Mouse (Mus musculus): ENCODE data around the gene Proser2. TPM values are rescaled to one million over a fixed set of nuclear protein-coding genes. Genes with fewer than 3 reads are reported as not detected.

Gene Proser2
- polyA plus RNA-seq, 1 experiment from 2014 or later = 5.8 TPM

DNA sequence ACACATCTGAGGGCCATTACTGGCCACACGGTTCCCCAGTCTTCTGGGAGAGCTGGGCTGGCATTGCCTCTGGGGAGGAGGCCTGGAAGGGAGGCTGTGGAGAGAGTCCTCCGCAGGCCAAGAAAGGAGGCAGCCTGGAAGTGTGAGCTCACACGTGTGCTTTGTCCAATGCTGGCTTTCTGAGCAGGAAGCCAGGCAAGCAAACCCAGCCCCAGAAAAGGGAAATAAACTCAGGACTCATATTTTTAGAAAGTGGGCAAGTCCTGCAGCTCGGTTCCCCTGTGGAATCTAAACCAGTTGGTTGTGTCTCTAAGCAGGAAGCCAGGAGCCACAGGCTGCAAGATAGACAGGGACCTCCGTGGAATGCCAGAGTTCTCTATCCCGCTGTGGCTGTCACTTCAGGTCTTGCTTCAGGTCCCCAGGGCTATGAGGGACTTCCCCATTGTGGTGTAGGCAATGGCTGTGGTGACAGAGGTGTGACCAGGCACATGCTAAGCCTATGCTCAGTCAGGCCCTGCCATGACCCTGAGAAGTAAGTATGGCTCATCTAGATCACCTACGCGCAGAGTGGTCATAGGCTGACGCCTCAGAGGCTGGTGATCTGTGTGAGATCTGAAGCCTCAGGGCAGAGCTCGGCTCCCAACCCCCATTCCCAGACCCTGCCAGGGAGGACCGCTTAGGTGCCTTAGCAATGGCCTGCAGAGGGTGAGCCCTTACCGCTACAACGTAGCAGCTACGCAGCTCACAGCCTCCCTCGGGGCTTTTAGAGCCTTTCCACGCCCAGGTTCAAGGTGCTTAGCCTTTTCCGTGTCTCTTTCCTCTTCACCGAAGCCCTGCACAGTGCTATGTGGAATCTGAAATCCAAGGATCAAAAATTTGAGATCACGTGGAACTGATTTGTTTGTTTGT is 44.1 kb downstream of the Proser2 start:
- no peaks in the 10 kb centered on the region for H3K4me1 ChIP-seq (replicated peaks)
- H3K36me3 ChIP-seq = no peaks in the 10 kb centered on the region
- no peak overlapping the region for H3K4me2 ChIP-seq
- H3K9me3 ChIP-seq = no peaks in the 10 kb centered on the region
- WGBS = 82% methylated on average over 19 of the region's 19 CpGs
- no peaks in the 10 kb centered on the region for H3K27me3 ChIP-seq
- H3K9ac ChIP-seq = no peak overlapping the region
- no peak for ATAC-seq (ENCODE audit: low FRiP score)
- H3K4me3 ChIP-seq = no peak overlapping the region
- H3K27ac ChIP-seq = no peak overlapping the region

DNA sequence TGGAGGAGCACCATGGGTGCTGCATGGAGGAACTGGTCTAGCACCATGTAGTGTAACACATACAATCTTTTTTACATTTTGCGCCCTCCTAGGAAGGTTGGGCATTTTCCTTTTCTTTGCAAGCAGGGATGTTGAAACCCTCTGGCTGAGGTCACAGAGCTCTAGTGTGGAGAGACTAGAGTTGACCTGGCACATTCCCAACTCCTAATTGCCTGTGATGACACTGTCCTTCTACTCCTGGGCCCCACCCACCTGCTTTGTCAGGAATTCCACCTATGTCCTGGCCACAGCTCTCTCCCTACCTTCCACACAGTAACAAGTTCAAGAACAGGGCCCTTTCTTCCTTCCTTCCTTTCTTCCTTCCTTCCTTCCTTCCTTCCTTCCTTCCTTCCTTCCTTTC is 46.3 kb downstream of the Proser2 start:
- no peak overlapping the region for H3K4me2 ChIP-seq

DNA sequence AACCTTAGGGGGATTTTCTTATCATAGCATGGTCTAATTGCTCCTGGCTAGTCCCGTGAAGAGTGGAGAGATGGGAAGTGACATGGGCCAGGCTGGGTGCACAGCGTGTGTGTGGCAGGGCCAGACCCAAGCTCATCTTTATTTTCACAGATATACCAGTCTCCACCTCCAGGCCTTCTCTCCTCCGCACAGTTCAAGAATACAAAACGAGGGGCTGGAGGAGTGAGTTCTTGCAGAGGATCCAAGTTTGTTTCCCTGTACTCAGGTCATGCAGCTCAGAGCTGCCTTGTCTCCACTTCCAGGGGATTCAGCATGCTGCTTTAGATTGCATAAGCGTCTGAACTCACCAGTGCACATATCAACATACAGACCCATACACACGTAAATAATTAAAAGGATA is 47.4 kb downstream of the Proser2 start:
- no peaks in the 10 kb centered on the region for H3K27me3 ChIP-seq
- ATAC-seq (ENCODE audit: low FRiP score) = no peak
- H3K27ac ChIP-seq = no peak overlapping the region
- H3K36me3 ChIP-seq = no peaks in the 10 kb centered on the region
- no peak overlapping the region for H3K4me3 ChIP-seq
- 91% methylated on average over 6 of the region's 6 CpGs for WGBS
- H3K9me3 ChIP-seq = no peaks in the 10 kb centered on the region
- H3K4me1 ChIP-seq (replicated peaks) = no peaks in the 10 kb centered on the region
- no peak overlapping the region for H3K4me2 ChIP-seq
- no peak overlapping the region for H3K9ac ChIP-seq

More for the DNA sequence above, 46.3 kb downstream of the Proser2 start:
- Histone ChIP-seq H3K27me3 (no peaks in the 10 kb centered on the region), H3K9ac (no peak overlapping the region), H3K27ac (no peak overlapping the region), H3K9me3 (no peaks in the 10 kb centered on the region), H3K36me3 (no peaks in the 10 kb centered on the region), H3K4me3 (no peak overlapping the region), H3K4me1 (replicated peaks) (no peaks in the 10 kb centered on the region)
- ATAC-seq (ENCODE audit: low FRiP score) = no peak
- WGBS = 100% methylated on average over 1 of the region's 1 CpGs

DNA sequence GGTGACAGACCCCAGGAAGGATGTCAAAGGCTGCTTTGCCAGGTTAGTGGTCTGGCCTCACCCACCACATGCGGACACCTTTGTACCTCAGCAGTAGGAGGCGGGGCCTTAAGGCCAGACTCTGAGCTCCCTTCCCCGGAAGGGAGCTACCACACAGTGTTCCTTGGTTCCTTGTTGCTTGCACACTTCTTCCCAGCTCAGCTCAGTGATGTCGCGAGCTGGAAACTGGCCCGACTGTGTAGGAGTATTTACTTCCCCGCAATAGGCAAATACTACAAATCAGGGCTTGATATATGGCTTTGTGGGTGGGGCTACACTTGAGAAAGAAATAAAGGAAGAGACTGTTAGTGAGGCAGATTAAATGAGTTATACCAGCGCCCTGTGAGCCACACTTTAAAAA is 48.9 kb downstream of the Proser2 start:
- Histone ChIP-seq H3K27me3 (no peaks in the 10 kb centered on the region), H3K27ac (no peak overlapping the region), H3K9ac (no peak overlapping the region), H3K4me2 (no peak overlapping the region), H3K9me3 (no peaks in the 10 kb centered on the region), H3K4me1 (replicated peaks) (no peaks in the 10 kb centered on the region), H3K4me3 (no peak overlapping the region), H3K36me3 (no peaks in the 10 kb centered on the region)
- WGBS = 68% methylated on average over 8 of the region's 8 CpGs
- ATAC-seq (ENCODE audit: low FRiP score) = no peak

DNA sequence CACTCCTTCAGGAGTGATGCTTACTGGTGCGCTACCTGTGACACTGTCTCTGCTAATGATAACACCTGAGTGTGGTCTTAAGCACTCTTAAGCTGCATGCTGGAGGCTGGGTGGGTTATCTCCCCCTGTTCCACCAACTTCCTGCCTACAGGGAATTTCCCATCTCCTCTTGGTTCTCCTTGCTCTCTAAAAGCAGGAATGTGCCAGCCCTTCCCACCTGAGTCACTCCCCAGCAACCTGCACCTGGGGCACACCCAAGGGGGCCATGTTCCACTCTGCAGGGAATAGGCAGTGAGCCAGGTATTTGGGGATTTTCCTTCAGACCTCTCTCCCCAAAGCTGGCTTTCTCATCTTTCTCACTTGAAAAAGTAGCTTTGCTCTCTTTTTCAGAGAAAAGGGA is 50.0 kb downstream of the Proser2 start:
- Histone ChIP-seq H3K4me1 (replicated peaks) (peaks cover 5% of the 10 kb centered on the region; the same call in 1 of the 2 replicates), H3K36me3 (no peaks in the 10 kb centered on the region), H3K27ac (no peak overlapping the region), H3K9ac (no peak overlapping the region), H3K9me3 (no peaks in the 10 kb centered on the region), H3K4me3 (no peak overlapping the region), H3K4me2 (no peak overlapping the region), H3K27me3 (no peaks in the 10 kb centered on the region)
- no peak for ATAC-seq (ENCODE audit: low FRiP score)
- 100% methylated on average over 1 of the region's 1 CpGs for WGBS

DNA sequence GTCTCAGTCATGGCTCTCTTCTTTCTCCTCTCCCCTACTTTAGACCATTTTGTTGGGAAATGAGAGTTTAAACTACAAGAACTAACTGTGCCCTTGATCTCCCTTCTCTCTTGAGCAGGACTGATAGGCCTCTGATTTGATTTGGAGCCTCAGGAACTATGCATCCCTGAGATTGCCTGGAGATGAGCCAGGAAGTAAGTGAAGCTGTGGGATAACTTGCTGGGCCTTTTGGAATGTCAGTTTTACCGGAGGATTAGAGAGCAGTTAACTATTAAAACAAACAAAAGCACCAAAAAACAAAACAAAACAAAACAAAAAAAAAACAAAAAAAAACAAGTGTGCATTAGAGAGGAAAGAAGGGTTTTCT is 54.5 kb downstream of the Proser2 start:
- WGBS = 44% methylated on average over 1 of the region's 1 CpGs
- ATAC-seq (ENCODE audit: low FRiP score) = no peak
- no peaks in the 10 kb centered on the region for H3K9me3 ChIP-seq
- no peak overlapping the region for H3K4me3 ChIP-seq
- H3K4me2 ChIP-seq = no peak overlapping the region
- no peak overlapping the region for H3K9ac ChIP-seq
- H3K4me1 ChIP-seq (replicated peaks) = peaks cover 6% of the 10 kb centered on the region; the same call in 1 of the 2 replicates
- no peaks in the 10 kb centered on the region for H3K27me3 ChIP-seq
- no peaks in the 10 kb centered on the region for H3K36me3 ChIP-seq
- no peak overlapping the region for H3K27ac ChIP-seq

DNA sequence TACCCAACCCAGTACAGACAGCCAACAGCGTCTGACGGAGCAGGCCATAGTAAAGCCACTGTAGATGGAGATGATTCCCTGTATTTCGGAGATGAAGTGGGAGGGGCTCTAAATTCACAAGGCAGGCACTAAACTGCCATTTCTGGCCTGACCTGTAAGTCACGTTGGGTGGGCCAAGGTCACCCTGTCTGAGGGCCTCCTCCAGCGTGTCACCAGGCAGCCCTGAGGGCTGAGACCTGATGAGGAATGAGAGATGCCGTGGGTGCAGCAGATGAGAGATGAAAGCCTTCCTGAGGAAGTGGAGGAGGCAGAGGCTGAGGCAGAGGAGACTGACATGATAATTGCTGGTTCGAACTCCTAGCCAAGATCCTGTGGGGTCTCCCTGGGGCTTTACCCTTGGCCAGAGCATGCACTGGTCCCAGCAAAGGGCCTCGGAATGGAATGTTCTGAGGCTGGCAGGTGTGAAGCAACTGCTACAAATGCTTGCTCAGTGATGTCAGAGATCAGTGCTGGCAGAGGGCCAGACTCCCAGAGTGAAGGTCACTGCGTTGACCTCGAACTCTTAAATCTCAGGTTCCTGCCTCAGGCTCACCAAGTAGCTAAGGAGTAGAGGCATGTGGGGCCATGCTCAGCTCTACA is 55.0 kb downstream of the Proser2 start:
- no peaks in the 10 kb centered on the region for H3K36me3 ChIP-seq
- no peak overlapping the region for H3K4me3 ChIP-seq
- no peaks in the 10 kb centered on the region for H3K27me3 ChIP-seq
- no peak overlapping the region for H3K4me2 ChIP-seq
- H3K9ac ChIP-seq = no peak overlapping the region
- no peak for ATAC-seq (ENCODE audit: low FRiP score)
- no peak overlapping the region for H3K27ac ChIP-seq
- H3K4me1 ChIP-seq (replicated peaks) = peaks cover 6% of the 10 kb centered on the region; the same call in 1 of the 2 replicates
- H3K9me3 ChIP-seq = no peaks in the 10 kb centered on the region
- WGBS = 83% methylated on average over 10 of the region's 10 CpGs

DNA sequence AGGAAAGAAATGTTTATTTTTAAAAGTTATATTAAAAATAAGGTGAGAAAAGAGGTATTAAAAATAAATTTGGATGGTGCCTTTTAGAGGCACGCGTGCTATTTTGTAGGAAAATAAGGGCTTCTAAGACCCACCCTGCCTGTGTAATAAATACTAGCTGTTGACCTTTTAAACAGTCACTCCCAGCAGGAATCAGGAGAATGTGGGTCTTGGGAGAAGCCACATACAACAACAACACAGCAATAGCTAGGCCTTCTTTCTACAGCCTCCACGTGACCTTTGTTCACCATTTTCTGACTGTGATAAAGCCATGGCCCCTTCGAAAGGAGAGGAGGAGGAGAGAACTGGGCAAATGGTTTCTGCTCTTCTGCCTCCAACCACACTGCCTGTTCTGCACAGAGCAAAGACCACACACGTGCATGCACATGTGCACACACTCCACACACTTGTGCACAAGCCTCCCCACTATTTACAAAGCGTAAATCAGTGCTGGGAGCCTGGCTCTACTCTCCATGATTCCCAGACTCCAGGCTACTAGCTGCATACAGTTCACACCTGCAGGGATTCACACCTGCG is 57.2 kb downstream of the Proser2 start:
- Histone ChIP-seq H3K27ac (no peak overlapping the region), H3K4me3 (no peak overlapping the region), H3K4me1 (replicated peaks) (peaks cover 6% of the 10 kb centered on the region; the same call in 1 of the 2 replicates), H3K4me2 (no peak overlapping the region), H3K36me3 (no peaks in the 10 kb centered on the region), H3K9ac (no peak overlapping the region), H3K9me3 (no peaks in the 10 kb centered on the region), H3K27me3 (no peaks in the 10 kb centered on the region)
- WGBS = 86% methylated on average over 7 of the region's 7 CpGs
- no peak for ATAC-seq (ENCODE audit: low FRiP score)

DNA sequence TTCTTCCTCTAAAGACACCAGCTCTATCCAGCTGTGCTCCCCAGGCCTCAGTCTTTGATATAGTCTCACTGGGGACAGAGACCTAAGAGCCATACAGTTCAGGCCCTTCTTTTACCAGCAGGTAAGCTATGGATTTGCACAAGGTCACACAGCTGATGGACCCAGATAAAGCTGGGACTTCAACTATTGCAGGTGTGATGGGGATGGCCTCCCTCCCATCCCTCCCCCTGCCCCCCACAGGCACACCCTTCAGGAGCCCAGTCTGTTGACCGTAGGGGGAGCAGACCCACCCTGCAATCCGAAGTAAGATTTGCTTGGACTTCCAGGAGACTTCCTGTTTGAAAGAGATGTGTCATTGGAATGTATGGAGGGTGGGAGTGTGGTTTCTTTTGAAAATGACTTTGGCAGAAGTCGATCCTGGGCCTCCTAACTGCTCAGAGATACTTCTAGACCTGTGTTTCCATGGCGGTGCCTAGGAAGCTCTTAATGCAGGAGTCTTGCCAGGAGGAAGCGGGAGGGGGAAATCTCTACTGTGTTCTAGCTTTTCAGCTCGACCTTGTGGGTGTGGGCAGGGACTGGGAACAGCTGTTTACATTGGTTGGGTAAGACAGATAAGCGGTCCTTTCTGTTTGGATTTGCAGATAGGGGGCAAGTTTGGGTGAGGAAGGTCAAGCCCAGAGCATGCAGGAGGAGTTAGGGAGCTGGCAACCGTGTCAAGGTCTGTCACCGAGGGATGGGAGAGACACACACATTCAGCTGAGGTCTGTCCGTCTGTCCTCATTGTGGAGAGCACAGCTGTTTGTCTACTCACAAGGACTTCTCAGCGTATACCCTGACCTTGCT is 58.2 kb downstream of the Proser2 start:
- Histone ChIP-seq H3K9ac (no peak overlapping the region), H3K36me3 (no peaks in the 10 kb centered on the region), H3K4me1 (replicated peaks) (peaks cover 6% of the 10 kb centered on the region; the same call in 1 of the 2 replicates), H3K27ac (no peak overlapping the region), H3K9me3 (no peaks in the 10 kb centered on the region), H3K27me3 (no peaks in the 10 kb centered on the region), H3K4me2 (no peak overlapping the region), H3K4me3 (no peak overlapping the region)
- ATAC-seq (ENCODE audit: low FRiP score) = no peak
- WGBS = 56% methylated on average over 11 of the region's 11 CpGs

DNA sequence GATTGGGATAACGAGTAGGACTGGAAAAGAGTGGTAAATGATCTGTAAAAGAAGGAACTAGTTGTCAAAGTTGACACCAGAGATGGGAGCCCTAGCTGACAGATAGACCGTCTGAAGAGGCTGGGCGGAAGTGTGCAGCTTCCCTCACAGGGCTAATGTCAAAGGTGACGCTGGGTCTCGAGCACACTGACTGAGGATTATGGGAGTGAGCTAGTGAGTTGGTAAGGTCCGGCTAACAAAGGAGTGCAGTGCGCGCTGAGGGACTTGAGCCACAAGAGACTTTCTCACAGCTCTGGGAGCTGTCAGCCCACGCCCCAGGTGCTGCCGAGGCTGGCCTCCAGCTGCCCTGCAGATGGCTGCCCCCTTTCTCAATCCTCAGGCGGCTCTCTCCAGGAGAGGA is 59.1 kb downstream of the Proser2 start:
- no peak overlapping the region for H3K9ac ChIP-seq
- 50% methylated on average over 11 of the region's 11 CpGs for WGBS
- H3K4me1 ChIP-seq (replicated peaks) = peaks cover 6% of the 10 kb centered on the region; the same call in 1 of the 2 replicates
- H3K27ac ChIP-seq = no peak overlapping the region
- no peaks in the 10 kb centered on the region for H3K36me3 ChIP-seq
- no peak overlapping the region for H3K4me3 ChIP-seq
- no peaks in the 10 kb centered on the region for H3K27me3 ChIP-seq
- H3K9me3 ChIP-seq = no peaks in the 10 kb centered on the region
- ATAC-seq (ENCODE audit: low FRiP score) = no peak
- no peak overlapping the region for H3K4me2 ChIP-seq

DNA sequence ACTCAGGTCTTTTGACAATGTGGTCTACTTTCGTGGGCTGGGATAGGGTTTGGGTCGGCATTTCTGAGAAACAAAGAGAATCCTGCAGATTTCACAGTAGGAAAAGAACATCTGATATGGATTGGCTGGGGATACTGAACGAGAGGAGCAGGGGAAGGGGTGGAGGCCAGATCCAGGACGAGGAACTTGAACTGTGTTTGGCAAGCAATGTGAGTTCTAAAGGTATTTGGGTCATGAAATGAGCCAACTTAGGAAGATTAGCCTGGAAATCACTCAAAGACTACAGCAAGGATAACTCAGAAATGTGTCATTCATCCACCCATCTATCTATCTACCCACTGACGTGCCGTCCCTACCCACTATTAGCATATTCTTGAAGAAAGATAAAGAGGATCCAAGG is 62.7 kb downstream of the Proser2 start:
- Histone ChIP-seq H3K27me3 (no peaks in the 10 kb centered on the region), H3K9me3 (no peaks in the 10 kb centered on the region), H3K4me1 (replicated peaks) (no peaks in the 10 kb centered on the region), H3K27ac (no peak overlapping the region), H3K4me2 (no peak overlapping the region), H3K4me3 (no peak overlapping the region), H3K36me3 (no peaks in the 10 kb centered on the region), H3K9ac (no peak overlapping the region)
- 90% methylated on average over 6 of the region's 6 CpGs for WGBS
- ATAC-seq (ENCODE audit: low FRiP score) = no peak

Data from hindbrain, embryonic 13.5 days (tissue).